Mouse (Mus musculus): ENCODE results near the gene Wdr45.

DNA sequence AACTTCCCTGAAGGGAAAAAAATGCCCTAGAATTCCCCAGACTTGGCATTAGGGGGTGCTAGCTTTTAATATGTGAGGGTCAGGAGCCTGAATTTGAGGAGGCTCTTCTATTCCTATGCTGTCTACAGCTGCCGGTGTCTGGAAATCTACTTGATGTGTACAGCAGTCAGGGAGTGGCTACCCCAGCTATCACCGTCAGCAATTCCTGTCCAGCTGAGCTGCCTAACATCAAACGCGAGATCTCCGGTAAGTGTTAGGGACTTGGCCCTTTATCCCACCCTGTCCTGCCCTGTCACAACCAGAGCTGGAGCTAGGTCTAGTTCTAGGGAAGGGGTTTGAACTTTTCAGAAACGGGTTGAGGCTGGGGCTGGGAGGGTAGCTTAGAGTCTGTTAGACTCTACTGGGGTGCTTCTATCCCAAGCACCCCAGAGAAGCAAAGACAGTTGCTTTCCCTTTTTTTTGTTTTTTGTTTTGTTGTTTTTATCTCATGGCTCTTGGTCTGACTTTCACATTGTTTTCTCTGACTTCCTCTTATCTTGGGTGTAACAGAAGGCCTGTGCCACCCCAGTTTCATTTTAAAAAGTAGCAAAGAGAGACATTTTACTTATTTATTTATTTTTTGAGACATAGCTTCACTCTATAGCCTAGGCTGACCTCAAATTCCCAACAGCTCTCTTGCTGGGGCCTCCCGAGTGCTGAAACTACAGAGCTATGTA, 55.3 kb downstream of the Wdr45 start:
- TF ChIP-seq CTCF (IDR thresholded peaks at IDR 0.05; ENCODE audit: insufficient read depth, low read depth, low read length) (no peak), POLR2A (IDR thresholded peaks at IDR 0.05; ENCODE audit: insufficient read depth, low read depth, low read length) (no peak)

All from olfactory bulb, adult 2 months (tissue).